Mouse (Mus musculus): ENCODE data around the gene Gtf2ird1.
"Not testable (repeated sequence)": the region's sequence is repeated elsewhere in the genome, so short reads cannot be mapped to it uniquely, and the experiment has no call there.

Gtf2ird1 gene

GRCm38 (mm10) chr5:134409606-134410306 lies 46.8 kb downstream of the Gtf2ird1 start:
- DNase-seq (ENCODE audit: low read depth) = no peak

- no peak for DNase-seq (ENCODE audit: low read depth)
Measured at GRCm38 (mm10) chr5:134408119-134408518, 48.4 kb downstream of the Gtf2ird1 start.

- no peak for DNase-seq (ENCODE audit: low read depth)
Measured at GRCm38 (mm10) chr5:134401841-134402240, 54.7 kb downstream of the Gtf2ird1 start.

GRCm38 (mm10) chr5:134397434-134398163 lies 58.9 kb downstream of the Gtf2ird1 start:
- no peak for DNase-seq (ENCODE audit: low read depth)

GRCm38 (mm10) chr5:134396519-134396918 lies 60.0 kb downstream of the Gtf2ird1 start:
- no peak for DNase-seq (ENCODE audit: low read depth)

GRCm38 (mm10) chr5:134394624-134395023 lies 61.9 kb downstream of the Gtf2ird1 start:
- DNase-seq (ENCODE audit: low read depth) = peak; percentile 44

- DNase-seq (ENCODE audit: low read depth) = peak; percentile 63
Measured at GRCm38 (mm10) chr5:134393624-134394023, 62.9 kb downstream of the Gtf2ird1 start.

- peak; percentile 73 for DNase-seq (ENCODE audit: low read depth)
Measured at GRCm38 (mm10) chr5:134385106-134385505, 71.4 kb downstream of the Gtf2ird1 start.

GRCm38 (mm10) chr5:134375256-134375655 lies 81.3 kb downstream of the Gtf2ird1 start:
- no peak for DNase-seq (ENCODE audit: low read depth)

GRCm38 (mm10) chr5:134374546-134374945 lies 82.0 kb downstream of the Gtf2ird1 start:
- no peak for DNase-seq (ENCODE audit: low read depth)

- DNase-seq (ENCODE audit: low read depth) = peak; percentile 51
Measured at GRCm38 (mm10) chr5:134373912-134374488, 82.5 kb downstream of the Gtf2ird1 start.

GRCm38 (mm10) chr5:134372926-134373658 lies 83.4 kb downstream of the Gtf2ird1 start:
- DNase-seq (ENCODE audit: low read depth) = no peak

GRCm38 (mm10) chr5:134371511-134372289 lies 84.8 kb downstream of the Gtf2ird1 start:
- DNase-seq (ENCODE audit: low read depth) = no peak

- no peak for DNase-seq (ENCODE audit: low read depth)
Measured at GRCm38 (mm10) chr5:134370831-134371230, 85.7 kb downstream of the Gtf2ird1 start.

GRCm38 (mm10) chr5:134359101-134359500 lies 97.4 kb downstream of the Gtf2ird1 start:
- DNase-seq (ENCODE audit: low read depth) = no peak

GRCm38 (mm10) chr5:134355372-134355771 lies 101.1 kb downstream of the Gtf2ird1 start:
- DNase-seq (ENCODE audit: low read depth) = not testable (repeated sequence)

- no peak for DNase-seq (ENCODE audit: low read depth)
Measured at GRCm38 (mm10) chr5:134353117-134353516, 103.4 kb downstream of the Gtf2ird1 start.

- DNase-seq (ENCODE audit: low read depth) = no peak
Measured at GRCm38 (mm10) chr5:134352527-134353001, 104.0 kb downstream of the Gtf2ird1 start.

- DNase-seq (ENCODE audit: low read depth) = peak; percentile 82
Measured at GRCm38 (mm10) chr5:134350660-134351059, 105.9 kb downstream of the Gtf2ird1 start.

- no peak for DNase-seq (ENCODE audit: low read depth)
Measured at GRCm38 (mm10) chr5:134347066-134347465, 109.5 kb downstream of the Gtf2ird1 start.

GRCm38 (mm10) chr5:134345449-134345848 lies 111.1 kb downstream of the Gtf2ird1 start:
- DNase-seq (ENCODE audit: low read depth) = no peak
